Mouse (Mus musculus) MEL (cell line): ENCODE measurements around the gene Hdhd3. TPM values are rescaled to one million over a fixed set of nuclear protein-coding genes. Genes with fewer than 3 reads are reported as not detected.

Experiments used
- DNase-seq: peaks from one replicate; pipeline ENCODE4 v3.0.0; 2011; ENCODE audit warnings: low read depth, low spot score
- H3K27ac ChIP-seq: 2 replicates; pipeline ENCODE4 v1.5.1; 2012; ENCODE audit warnings: low read depth, mild to moderate bottlenecking, control low read depth, low read length, moderate library complexity; ENCODE audit not compliant: control insufficient read depth
- H3K27me3 ChIP-seq, 2 experiments: fragments of 150-350 bp in 1 of 2; sonication (generic) in 1 of 2; 2 replicates each; pipeline ENCODE4 v1.6.1; 2012; ENCODE audit warnings: low read length in 2 of 2, mild to moderate bottlenecking in 2 of 2, improper control_type of control experiment in 1 of 2, moderate library complexity in 1 of 2; ENCODE audit not compliant: insufficient read depth in 2 of 2, control insufficient read depth in 1 of 2
- H3K36me3 ChIP-seq, 2 experiments: 2 replicates each; pipeline ENCODE4 v1.6.1; 2012 to 2014; ENCODE audit warnings: low read length in 2 of 2, improper control_type of control experiment in 1 of 2, inconsistent platforms in 1 of 2, mild to moderate bottlenecking in 1 of 2; ENCODE audit not compliant: insufficient read depth in 2 of 2, control insufficient read depth in 1 of 2
- H3K4me1 ChIP-seq, 2 experiments: fragments of 150-350 bp in 1 of 2; sonication (generic) in 1 of 2; 2 replicates each; pipeline ENCODE4 v1.6.1; 2012; ENCODE audit warnings: low read length in 2 of 2, improper control_type of control experiment in 1 of 2, mild to moderate bottlenecking in 1 of 2; ENCODE audit not compliant: insufficient read depth in 2 of 2, control insufficient read depth in 1 of 2
- H3K4me3 ChIP-seq, 2 experiments: fragments of 150-350 bp in 1 of 2; sonication (generic) in 1 of 2; 2 replicates each; pipeline ENCODE4 v1.5.1; 2012; ENCODE audit warnings: low read depth in 2 of 2, low read length in 2 of 2, mild to moderate bottlenecking in 2 of 2, moderate library complexity in 2 of 2, control low read depth in 1 of 2, improper control_type of control experiment in 1 of 2; ENCODE audit not compliant: control insufficient read depth in 1 of 2, insufficient read depth in 1 of 2
- H3K79me2 ChIP-seq: 2 replicates; pipeline ENCODE4 v1.6.1; 2012; ENCODE audit warnings: mild to moderate bottlenecking, low read length, moderate library complexity; ENCODE audit not compliant: control insufficient read depth, poor library complexity, insufficient read depth
- H3K9ac ChIP-seq: 2 replicates; pipeline ENCODE4 v1.6.1; 2012; ENCODE audit warnings: low read depth, mild to moderate bottlenecking, control low read depth, low read length, moderate library complexity; ENCODE audit not compliant: control insufficient read depth, poor library complexity, severe bottlenecking
- H3K9me3 ChIP-seq: fragments of 150-350 bp; sonication (generic); replicated peaks from 2 replicates; pipeline ENCODE4 v1.6.1; 2012; ENCODE audit warnings: mild to moderate bottlenecking, low read length, improper control_type of control experiment, moderate library complexity; ENCODE audit not compliant: insufficient read depth
- BHLHE40 ChIP-seq: IDR thresholded peaks from 2 replicates; pipeline ENCODE4 v1.6.1; 2012; ENCODE audit warnings: low read depth, mild to moderate bottlenecking, inconsistent platforms, low read length, improper control_type of control experiment, borderline replicate concordance
- CHD2 ChIP-seq: IDR thresholded peaks from 2 replicates; pipeline ENCODE4 v1.6.1; 2011; ENCODE audit warnings: low read length, improper control_type of control experiment
- CTCF ChIP-seq, 3 experiments: IDR thresholded peaks in 2 of 3; conservative IDR thresholded peaks in 1 of 3; 2 replicates each; pipeline ENCODE4 v1.5.1; 2011 to 2012; ENCODE audit warnings: low read length in 3 of 3, low read depth in 2 of 3, mild to moderate bottlenecking in 2 of 3, improper control_type of control experiment in 1 of 3, inconsistent platforms in 1 of 3, mixed read lengths in 1 of 3, moderate library complexity in 1 of 3; ENCODE audit not compliant: control insufficient read depth in 1 of 3, insufficient read depth in 1 of 3, poor library complexity in 1 of 3, severe bottlenecking in 1 of 3
- E2F4 ChIP-seq: IDR thresholded peaks from 2 replicates; pipeline ENCODE4 v1.6.1; 2011; ENCODE audit warnings: low read depth, low read length, improper control_type of control experiment, borderline replicate concordance
- ETS1 ChIP-seq: IDR thresholded peaks from 2 replicates; pipeline ENCODE4 v1.6.1; 2012; ENCODE audit warnings: low read depth, mild to moderate bottlenecking, inconsistent platforms, low read length, improper control_type of control experiment, moderate library complexity
- KAT2A ChIP-seq: conservative IDR thresholded peaks from 2 replicates; pipeline ENCODE4 v1.6.1; 2012; ENCODE audit warnings: low read depth, low read length, improper control_type of control experiment, inconsistent platforms
- MAZ ChIP-seq: IDR thresholded peaks from 2 replicates; pipeline ENCODE4 v1.6.1; 2012; ENCODE audit warnings: low read depth, mild to moderate bottlenecking, inconsistent platforms, low read length, improper control_type of control experiment
- POLR2A ChIP-seq, 2 experiments: IDR thresholded peaks; 2 replicates each; pipeline ENCODE4 v1.6.1; 2011 to 2012; ENCODE audit warnings: low read length in 2 of 2, mild to moderate bottlenecking in 2 of 2, control low read depth in 1 of 2, improper control_type of control experiment in 1 of 2, low read depth in 1 of 2, moderate library complexity in 1 of 2; ENCODE audit not compliant: control insufficient read depth in 1 of 2, insufficient read depth in 1 of 2, poor library complexity in 1 of 2
- TAL1 ChIP-seq: IDR thresholded peaks from 2 replicates; pipeline ENCODE4 v1.6.1; 2012; ENCODE audit warnings: mild to moderate bottlenecking, inconsistent platforms, low read length, moderate library complexity, mixed read lengths
- ZKSCAN1 ChIP-seq: IDR thresholded peaks from 2 replicates; pipeline ENCODE4 v1.6.1; 2012; ENCODE audit warnings: low read depth, mild to moderate bottlenecking, inconsistent platforms, low read length, improper control_type of control experiment, moderate library complexity
- polyA plus RNA-seq, 2 experiments: library from polyadenylated mRNA; stranded (reverse) in 1 of 2; unstranded in 1 of 2; fragments of >175 nt in 1 of 2; fragments of >200 nt in 1 of 2; gene quantifications; 2 replicates each; pipeline versions ENCODE4 v1.2.1 to v1.2.4; 2012; ENCODE audit warnings: low replicate concordance in 2 of 2, low read depth in 1 of 2; ENCODE audit not compliant: insufficient read length in 2 of 2, insufficient read depth in 1 of 2, missing spikeins in 1 of 2
- total RNA-seq: library from RNA; depleted of rRNA; stranded (reverse); fragments of 300-350 nt; gene quantifications from 2 replicates; pipeline ENCODE4 v1.2.3, GENCODE M21; 2012

The Hdhd3 gene
- total and polyA plus RNA-seq, 3 experiments: 3.5 to 6.0 TPM; not detected in 1

GRCm38 (mm10) chr4:62516579-62516978 lies 13.3 kb upstream of the Hdhd3 start:
- TF ChIP-seq TAL1 (peak; percentile 99), MAZ (no peak)
- DNase-seq: peak; percentile 95
- no peaks in the 10 kb centered on the region for H3K9me3 ChIP-seq
- peaks cover 31% of the 10 kb centered on the region for H3K79me2 ChIP-seq
- peaks cover 49 to 53% of the 10 kb centered on the region in 2 experiments for H3K4me1 ChIP-seq
- peak overlapping the region; percentile 92 for H3K9ac ChIP-seq
- peaks cover 4 to 55% of the 10 kb centered on the region in 2 experiments; a peak in 3 of 4 replicates for H3K36me3 ChIP-seq
- no peaks in the 10 kb centered on the region for H3K27me3 ChIP-seq
- peak overlapping the region in 1 of 2 experiments; percentile 74; a peak in 2 of 4 replicates for H3K4me3 ChIP-seq
- H3K27ac ChIP-seq: peak overlapping the region; percentile 80

- peak overlapping the region; percentile 60 for H3K27ac ChIP-seq
- DNase-seq: peak; percentile 50
- H3K27me3 ChIP-seq: no peaks in the 10 kb centered on the region
- TF ChIP-seq ETS1 (no peak), CTCF (IDR thresholded peaks at IDR 0.05 in 2 of 3, conservative IDR thresholded peaks at IDR 0.05 in 1 of 3; ENCODE audit: control insufficient read depth in 1 of 3, insufficient read depth in 1 of 3, low read depth in 2 of 3, low read length in 3 of 3, poor library complexity in 1 of 3, severe bottlenecking in 1 of 3) (peak in 1 of 3 experiments; percentile 11; a peak in 1 of 6 replicates), BHLHE40 (no peak)
- peak overlapping the region; percentile 28 for H3K9ac ChIP-seq
- no peak overlapping the region for H3K4me3 ChIP-seq
- peaks cover 31% of the 10 kb centered on the region for H3K79me2 ChIP-seq
- no peaks in the 10 kb centered on the region for H3K9me3 ChIP-seq
- peaks cover 46 to 50% of the 10 kb centered on the region in 2 experiments for H3K4me1 ChIP-seq
- H3K36me3 ChIP-seq: peaks cover 4 to 50% of the 10 kb centered on the region in 2 experiments; a peak in 3 of 4 replicates
These were observed 12.8 kb upstream of the Hdhd3 start for GRCm38 (mm10) chr4:62516079-62516478.

- peak overlapping the region; percentile 60 for H3K27ac ChIP-seq
- H3K4me1 ChIP-seq: peaks cover 43 to 45% of the 10 kb centered on the region in 2 experiments
These were observed 12.2 kb upstream of the Hdhd3 start for GRCm38 (mm10) chr4:62515490-62515889.

GRCm38 (mm10) chr4:62514995-62515394 lies 11.7 kb upstream of the Hdhd3 start:
- H3K27ac ChIP-seq: no peak overlapping the region
- no peak overlapping the region for H3K9ac ChIP-seq
- no peaks in the 10 kb centered on the region for H3K9me3 ChIP-seq
- no peak overlapping the region for H3K4me3 ChIP-seq
- peaks cover 29% of the 10 kb centered on the region for H3K79me2 ChIP-seq
- H3K27me3 ChIP-seq: no peaks in the 10 kb centered on the region
- H3K36me3 ChIP-seq: peaks cover 4 to 41% of the 10 kb centered on the region in 2 experiments; a peak in 3 of 4 replicates
- peaks cover 39 to 44% of the 10 kb centered on the region in 2 experiments for H3K4me1 ChIP-seq
- TF ChIP-seq E2F4 (no peak), CHD2 (no peak), POLR2A (IDR thresholded peaks at IDR 0.05; ENCODE audit: control insufficient read depth in 1 of 2, insufficient read depth in 1 of 2, low read depth in 1 of 2, low read length in 2 of 2, poor library complexity in 1 of 2) (no peak)
- no peak for DNase-seq

More at GRCm38 (mm10) chr4:62515490-62515889, 12.2 kb upstream of the Hdhd3 start:
- peaks cover 31% of the 10 kb centered on the region for H3K79me2 ChIP-seq
- TF ChIP-seq MAZ (no peak), POLR2A (IDR thresholded peaks at IDR 0.05; ENCODE audit: control insufficient read depth in 1 of 2, insufficient read depth in 1 of 2, low read depth in 1 of 2, low read length in 2 of 2, poor library complexity in 1 of 2) (no peak), CHD2 (no peak), ZKSCAN1 (no peak), KAT2A (no peak), TAL1 (peak; percentile 77)
- TF ChIP-seq, all 39 proteins: peak for 1
- Histone ChIP-seq H3K9ac (peak overlapping the region; percentile 28), H3K27me3 (no peaks in the 10 kb centered on the region), H3K36me3 (peaks cover 4 to 44% of the 10 kb centered on the region in 2 experiments; a peak in 3 of 4 replicates), H3K9me3 (no peaks in the 10 kb centered on the region), H3K4me3 (no peak overlapping the region)
- peak; percentile 83 for DNase-seq
